Mouse (Mus musculus) C2C12 (cell line): ENCODE results near the gene Siah1a. TPM values are rescaled to one million over a fixed set of nuclear protein-coding genes. Genes with fewer than 3 reads are reported as not detected.

ENCODE experiments used
- H3K27me3 ChIP-seq: one replicate; pipeline ENCODE4 v1.6.1; 2011; ENCODE audit not compliant: control insufficient read depth, insufficient read depth, insufficient read length
- H3K36me3 ChIP-seq: one replicate; pipeline ENCODE4 v1.6.1; 2011; ENCODE audit not compliant: control insufficient read depth, insufficient read depth
- H3K4me3 ChIP-seq: one replicate; pipeline ENCODE4 v1.5.1; 2011; ENCODE audit warnings: mild to moderate bottlenecking, control low read depth; ENCODE audit not compliant: poor library complexity, insufficient read depth, severe bottlenecking
- H3K79me2 ChIP-seq: one replicate; pipeline ENCODE4 v1.6.1; 2011; ENCODE audit not compliant: control insufficient read depth, insufficient read depth
- H3K79me3 ChIP-seq: one replicate; pipeline ENCODE4 v1.6.1; 2011; ENCODE audit warnings: low read depth, control low read depth
- H3ac ChIP-seq: one replicate; pipeline ENCODE3; 2011; ENCODE audit warnings: low read depth; ENCODE audit not compliant: control insufficient read depth, insufficient read length
- CEBPB ChIP-seq: IDR thresholded peaks from one replicate; pipeline ENCODE4 v1.6.1; 2011; ENCODE audit warnings: low read depth, mild to moderate bottlenecking, control low read depth, moderate library complexity
- CTCF ChIP-seq: IDR thresholded peaks from one replicate; pipeline ENCODE4 v1.5.1; 2011; ENCODE audit not compliant: control insufficient read depth, insufficient read depth, insufficient read length
- FOSL1 ChIP-seq: IDR thresholded peaks from one replicate; pipeline ENCODE4 v1.8.0; 2011; ENCODE audit warnings: mild to moderate bottlenecking, low read length; ENCODE audit not compliant: poor library complexity, insufficient read depth, severe bottlenecking
- MAX ChIP-seq: IDR thresholded peaks from one replicate; pipeline ENCODE4 v1.6.1; 2011; ENCODE audit warnings: mild to moderate bottlenecking, control low read depth
- MYOD1 ChIP-seq: IDR thresholded peaks from one replicate; pipeline ENCODE4 v1.6.1; 2011; ENCODE audit warnings: low read depth; ENCODE audit not compliant: control insufficient read depth, insufficient read length
- MYOG ChIP-seq: IDR thresholded peaks from one replicate; pipeline ENCODE4 v1.6.1; 2011; ENCODE audit not compliant: control insufficient read depth, insufficient read length; ENCODE audit errors: extremely low read depth
- USF1 ChIP-seq: IDR thresholded peaks from one replicate; pipeline ENCODE4 v1.6.1; 2011; ENCODE audit warnings: low read depth, mild to moderate bottlenecking, control low read depth, moderate library complexity
- polyA plus RNA-seq: library from polyadenylated mRNA; unstranded; fragments of >200 nt; fragmentation: generic; extraction: Trizol; gene quantifications from one replicate; pipeline ENCODE4 v1.2.1, GENCODE M21; 2012; ENCODE audit warnings: missing spikeins

Gene Siah1a
- polyA plus RNA-seq, 1 experiment = 9.1 TPM

DNA sequence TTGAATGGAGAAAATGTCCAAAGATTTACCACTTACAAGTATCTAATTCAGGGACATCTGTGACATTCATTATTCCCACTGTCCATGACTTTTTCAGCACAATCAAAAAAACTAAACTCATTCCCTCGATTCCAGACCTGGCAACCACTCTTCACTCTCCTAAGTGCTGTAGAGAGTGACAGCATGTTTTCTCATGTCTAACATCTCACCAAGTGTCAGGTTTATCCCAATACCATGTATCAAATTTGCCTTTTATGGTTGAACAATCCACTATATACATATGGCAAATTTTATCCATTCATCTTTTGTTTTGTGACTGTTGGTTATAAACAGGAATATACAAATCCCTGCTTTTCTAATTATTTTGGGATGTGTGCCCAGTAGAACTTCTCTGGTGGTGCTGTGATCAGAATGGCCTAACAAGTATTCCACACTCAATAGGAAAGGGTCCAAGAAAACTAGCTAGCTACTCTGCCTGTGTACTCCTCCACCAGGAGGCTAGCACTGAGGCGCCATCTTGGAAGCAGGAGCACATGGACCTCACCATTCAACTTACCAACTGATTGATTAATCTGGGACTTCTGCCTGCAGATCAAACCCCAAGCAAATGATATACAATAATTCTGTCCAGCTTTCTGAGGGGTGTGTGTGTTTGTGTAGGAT is 27.3 kb downstream of the Siah1a start:
- peaks cover 35% of the 10 kb centered on the region for H3K36me3 ChIP-seq
- TF ChIP-seq CTCF (no peak), MYOD1 (no peak), USF1 (no peak), MYOG (no peak), CEBPB (no peak), FOSL1 (no peak), MAX (no peak)

DNA sequence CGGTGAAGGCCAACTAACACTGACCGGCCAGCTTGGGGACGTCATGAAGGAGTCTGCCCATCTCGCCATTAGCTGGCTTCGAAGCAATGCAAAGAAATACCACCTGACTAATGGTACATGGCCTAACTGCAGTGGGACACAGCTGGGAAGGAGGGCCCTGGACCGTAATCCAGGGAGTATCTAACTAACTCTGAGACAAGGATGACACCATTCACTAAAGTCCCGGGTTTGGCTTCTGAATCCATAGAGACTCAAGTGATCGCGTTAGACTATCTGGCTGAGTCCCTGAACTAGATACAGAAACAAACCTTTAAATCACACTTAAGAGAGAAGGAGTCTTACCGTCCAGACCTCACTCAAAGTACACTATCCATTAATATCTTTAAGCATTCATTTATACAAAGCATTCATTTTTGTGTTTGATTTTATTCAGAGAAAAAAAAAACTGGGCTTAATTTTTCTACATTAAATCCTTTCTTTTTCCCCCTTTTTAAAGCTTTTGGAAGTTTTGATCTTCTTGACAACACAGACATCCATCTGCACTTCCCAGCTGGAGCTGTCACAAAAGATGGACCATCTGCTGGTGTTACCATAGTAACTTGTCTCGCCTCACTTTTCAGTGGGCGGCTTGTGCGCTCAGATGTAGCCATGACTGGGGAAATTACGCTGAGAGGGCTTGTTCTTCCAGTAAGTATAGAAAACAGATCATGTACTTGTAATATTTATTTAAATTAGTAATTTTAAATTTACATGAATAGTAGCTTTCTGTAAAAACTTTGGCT is 32.1 kb downstream of the Siah1a start:
- TF ChIP-seq USF1 (no peak), MAX (no peak), MYOG (no peak), MYOD1 (no peak), CTCF (no peak), CEBPB (no peak), FOSL1 (no peak)
- Histone ChIP-seq H3K36me3 (peaks cover 26% of the 10 kb centered on the region), H3K27me3 (no peaks in the 10 kb centered on the region), H3ac (no peak overlapping the region), H3K4me3 (no peak overlapping the region), H3K79me3 (no peaks in the 10 kb centered on the region), H3K79me2 (no peaks in the 10 kb centered on the region)

More for the DNA sequence above, 27.3 kb downstream of the Siah1a start:
- Histone ChIP-seq H3K27me3 (no peaks in the 10 kb centered on the region), H3K79me3 (peaks cover 8% of the 10 kb centered on the region), H3K4me3 (no peak overlapping the region), H3K79me2 (peaks cover 6% of the 10 kb centered on the region), H3ac (no peak overlapping the region)

DNA sequence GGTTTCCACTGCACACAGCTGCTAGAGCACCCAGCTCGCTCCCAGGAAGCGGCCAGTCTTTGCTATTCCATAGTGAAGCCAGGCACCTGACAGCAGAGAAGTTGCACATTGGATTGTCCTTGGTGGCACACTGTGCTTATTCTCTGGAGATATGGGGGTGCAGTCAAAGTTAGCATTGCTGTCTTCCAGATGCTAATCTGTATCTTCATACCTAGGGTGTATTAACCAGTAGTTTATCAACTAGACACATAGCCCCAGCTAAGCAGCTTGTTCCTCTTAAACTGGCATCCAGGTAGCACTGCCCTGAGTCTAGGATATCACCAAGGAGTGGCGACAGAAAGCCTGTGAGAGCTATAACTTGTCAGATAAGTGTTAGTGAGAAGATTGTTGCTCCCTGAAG is 33.1 kb downstream of the Siah1a start:
- TF ChIP-seq CEBPB = no peak
- TF ChIP-seq CTCF = no peak
- no peak for TF ChIP-seq MAX
- no peak for TF ChIP-seq MYOD1
- TF ChIP-seq MYOG = no peak
- TF ChIP-seq USF1 = no peak
- TF ChIP-seq FOSL1 = no peak
- no peak overlapping the region for H3K4me3 ChIP-seq
- no peaks in the 10 kb centered on the region for H3K79me2 ChIP-seq
- H3K27me3 ChIP-seq = no peaks in the 10 kb centered on the region
- H3K79me3 ChIP-seq = no peaks in the 10 kb centered on the region
- H3ac ChIP-seq = no peak overlapping the region
- H3K36me3 ChIP-seq = peaks cover 26% of the 10 kb centered on the region

DNA sequence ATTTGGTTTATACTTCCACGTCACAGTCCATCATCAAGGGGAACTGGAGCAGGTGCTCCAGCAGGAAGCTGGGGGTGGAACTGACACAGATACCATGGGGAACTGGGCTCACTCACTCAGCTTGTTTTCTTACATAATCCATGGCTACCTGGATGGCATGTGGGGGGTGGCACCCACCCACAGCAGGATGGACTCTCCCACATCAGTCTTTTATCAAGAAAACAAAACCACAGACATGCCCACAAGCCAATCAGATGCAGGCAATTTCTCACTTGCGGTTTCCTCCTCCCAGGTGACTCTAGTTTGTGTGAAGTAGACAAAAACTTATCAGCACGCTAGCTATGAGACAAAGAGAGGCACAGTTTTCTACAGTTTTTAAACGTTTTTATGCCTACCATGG is 37.9 kb downstream of the Siah1a start:
- no peaks in the 10 kb centered on the region for H3K79me3 ChIP-seq
- TF ChIP-seq CEBPB (no peak), MYOG (no peak), CTCF (no peak), MAX (no peak), MYOD1 (no peak), USF1 (no peak), FOSL1 (no peak)
- no peaks in the 10 kb centered on the region for H3K79me2 ChIP-seq
- H3K36me3 ChIP-seq = no peaks in the 10 kb centered on the region
- no peaks in the 10 kb centered on the region for H3K27me3 ChIP-seq
- H3K4me3 ChIP-seq = no peak overlapping the region
- no peak overlapping the region for H3ac ChIP-seq

DNA sequence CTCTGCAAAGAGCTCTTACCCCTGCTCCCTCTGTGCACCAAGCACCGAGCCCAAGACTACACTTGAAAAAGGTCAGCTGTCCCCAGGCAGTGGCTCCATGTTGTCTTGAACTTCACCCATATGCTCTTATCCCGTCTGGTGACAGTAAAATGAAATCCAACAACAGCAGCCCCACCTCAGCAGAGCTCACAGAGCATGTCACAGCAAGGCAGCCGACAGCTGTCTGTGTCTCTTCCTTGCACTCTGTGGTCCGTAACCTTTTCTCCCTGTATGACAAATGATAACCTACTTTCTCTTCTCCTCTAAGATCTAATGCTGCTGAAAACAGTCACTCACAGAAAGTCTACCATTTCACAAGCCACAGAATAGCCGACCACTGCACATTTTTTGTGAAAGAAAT is 39.0 kb downstream of the Siah1a start:
- H3ac ChIP-seq = no peak overlapping the region
- no peaks in the 10 kb centered on the region for H3K27me3 ChIP-seq

DNA sequence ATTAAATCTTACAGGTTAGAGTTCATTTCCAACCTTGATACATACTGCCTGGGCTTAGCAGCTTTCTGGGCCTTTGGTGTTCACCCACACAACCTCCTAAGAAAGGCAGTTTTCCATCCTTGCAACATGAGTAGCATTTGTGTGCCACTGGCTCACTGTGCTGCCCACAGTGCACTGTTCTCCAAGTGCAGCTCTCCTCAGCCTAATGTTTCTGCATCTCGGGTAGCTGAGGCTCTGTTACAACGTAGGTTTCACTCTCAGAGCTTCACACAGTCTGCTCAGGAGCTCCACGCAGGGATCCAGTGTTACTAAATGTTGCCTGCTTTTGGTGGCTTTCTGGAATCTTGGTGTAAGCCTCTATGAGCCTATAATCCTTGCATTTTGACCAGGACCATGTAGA is 40.4 kb downstream of the Siah1a start:
- Histone ChIP-seq H3K79me3 (no peaks in the 10 kb centered on the region), H3ac (no peak overlapping the region), H3K27me3 (no peaks in the 10 kb centered on the region), H3K36me3 (no peaks in the 10 kb centered on the region), H3K79me2 (no peaks in the 10 kb centered on the region), H3K4me3 (no peak overlapping the region)
- TF ChIP-seq FOSL1 (no peak), MYOG (no peak), MAX (no peak), MYOD1 (no peak), CEBPB (no peak), CTCF (no peak), USF1 (no peak)

More for the DNA sequence above, 39.0 kb downstream of the Siah1a start:
- TF ChIP-seq MYOD1 (no peak), CTCF (no peak), USF1 (no peak), CEBPB (no peak), MYOG (no peak), MAX (no peak), FOSL1 (no peak)
- Histone ChIP-seq H3K79me3 (no peaks in the 10 kb centered on the region), H3K36me3 (no peaks in the 10 kb centered on the region), H3K79me2 (no peaks in the 10 kb centered on the region), H3K4me3 (no peak overlapping the region)
